Mouse (Mus musculus): ENCODE measurements around the gene Ino80b. TPM values are rescaled to one million over a fixed set of nuclear protein-coding genes. Genes with fewer than 3 reads are reported as not detected.

Gene Ino80b
- total RNA-seq, 1 experiment from 2014 or later: 31.3 TPM

GRCm38 (mm10) chr6:83086121-83087035 is 38.9 kb downstream of the Ino80b start, which contains the start of gene Lbx2:
Gene Lbx2, plus strand, starts transcription at chr6:83086367.
- peak; percentile 49 for DNase-seq

- DNase-seq: no peak
Measured at GRCm38 (mm10) chr6:83084477-83084876, 40.8 kb downstream of the Ino80b start.

DNA sequence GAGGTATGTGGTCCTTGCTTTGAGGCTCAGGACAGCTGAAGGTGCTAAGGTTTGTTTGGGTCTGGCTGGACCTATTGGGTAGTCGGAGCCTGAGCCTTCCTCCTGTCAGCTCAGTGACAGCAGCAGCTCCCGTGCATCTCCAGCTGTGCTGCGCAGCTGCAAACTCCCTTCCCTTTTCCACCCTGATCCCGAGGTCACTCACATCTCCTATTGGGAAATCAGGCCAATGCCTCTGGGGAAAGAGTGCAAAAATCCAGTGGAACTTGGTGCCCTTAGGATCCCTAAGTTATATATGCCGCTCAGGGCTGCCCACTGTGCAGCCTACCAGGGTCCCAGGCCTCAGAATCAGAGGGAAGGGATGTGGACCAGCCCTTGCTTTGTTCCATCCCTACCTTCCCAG is 41.7 kb downstream of the Ino80b start:
- no peak for DNase-seq

GRCm38 (mm10) chr6:83080210-83080609 is 45.0 kb downstream of the Ino80b start:
- DNase-seq: no peak

GRCm38 (mm10) chr6:83078324-83078858 is 46.8 kb downstream of the Ino80b start:
- DNase-seq: peak; percentile 99

DNA sequence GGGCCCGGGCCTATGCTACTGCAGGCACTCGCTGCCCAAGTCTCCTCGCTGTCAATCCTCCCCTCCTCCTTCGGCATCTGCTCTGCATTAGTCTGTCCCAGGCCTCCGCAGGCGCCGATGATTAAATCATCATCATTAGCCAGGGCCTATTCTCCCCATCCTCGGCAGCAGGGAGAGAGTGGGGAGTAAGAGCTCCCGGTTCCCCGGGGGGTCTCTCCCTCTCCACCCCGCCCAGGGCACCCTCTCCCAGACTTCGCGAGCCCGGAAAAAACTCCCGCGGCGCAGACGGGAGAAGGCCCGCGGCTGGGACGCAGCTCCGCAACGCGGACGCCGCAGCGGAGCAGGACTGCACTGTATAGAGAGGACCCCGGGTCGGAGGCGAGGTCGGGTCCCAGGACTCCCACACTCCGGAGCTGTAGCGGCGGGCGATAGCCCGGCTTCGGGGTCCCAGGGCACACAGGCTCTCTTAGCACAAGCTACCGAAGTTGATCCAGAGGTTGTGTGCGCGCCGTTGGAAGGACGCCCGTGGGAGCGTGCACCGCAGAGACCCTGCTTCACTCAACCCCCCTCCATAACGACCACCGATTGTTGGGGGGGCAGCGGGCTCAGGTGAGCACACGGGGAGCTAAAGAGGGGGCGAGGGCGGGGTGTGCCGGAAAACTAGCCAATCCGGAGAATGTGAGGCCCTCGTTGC is 47.5 kb downstream of the Ino80b start, which contains the start of gene Pcgf1:
Pcgf1 (plus strand) TSS at position 240 of the 694 bp plus-strand sequence.
- peak; percentile 46 for DNase-seq

- DNase-seq: no peak
Measured at GRCm38 (mm10) chr6:83074979-83075378, 50.3 kb downstream of the Ino80b start.

Small RNA genes lying within 50 kb of the gene (microRNA-seq; reads per million reads assigned to microRNA genes)
- gene Mir3470a: 0 reads per million in 2 experiments

Other genes with a start within 250 kb of the Ino80b start
- gene Sema4f, start 185.7 kb downstream of the Ino80b start, total RNA-seq (2021): 1.00 and 1.4 TPM in 2 replicates
- not detected in 2 replicates for gene M1ap, start 178.5 kb downstream of the Ino80b start, total RNA-seq (2021)
- gene Dok1, start 92.0 kb downstream of the Ino80b start, total RNA-seq (2021): 10.1 and 15.9 TPM in 2 replicates
- gene Loxl3, start 91.3 kb downstream of the Ino80b start, total RNA-seq (2021): 2.3 and 2.5 TPM in 2 replicates
- gene Aup1, start 70.9 kb downstream of the Ino80b start, total RNA-seq (2021): 214 TPM in 2 replicates
- gene Htra2, start 70.2 kb downstream of the Ino80b start, total RNA-seq (2021): 59.1 and 70.1 TPM in 2 replicates
- 4.0 and 4.4 TPM in 2 replicates for gene Dqx1, start 67.6 kb downstream of the Ino80b start, total RNA-seq (2021)
- gene Tlx2, start 55.1 kb downstream of the Ino80b start, total RNA-seq (2021): 14.0 and 14.2 TPM in 2 replicates
- 61.8 and 64.2 TPM in 2 replicates for gene Pcgf1, start 47.6 kb downstream of the Ino80b start, total RNA-seq (2021)
- 11.6 and 22.8 TPM in 2 replicates for gene Lbx2, start 39.1 kb downstream of the Ino80b start, total RNA-seq (2021)
- 10.3 and 10.4 TPM in 2 replicates for gene Ccdc142, start 23.8 kb downstream of the Ino80b start, total RNA-seq (2021)
- gene Gm42688, start 23.8 kb downstream of the Ino80b start, total RNA-seq (2021): 10.6 and 12.1 TPM in 2 replicates
- 92.9 and 112 TPM in 2 replicates for gene Mrpl53, start 16.4 kb downstream of the Ino80b start, total RNA-seq (2021)
- gene Mogs, start 9.9 kb downstream of the Ino80b start, total RNA-seq (2021): 76.1 and 82.2 TPM in 2 replicates
- 92.3 and 118 TPM in 2 replicates for gene Wbp1, start 3.9 kb downstream of the Ino80b start, total RNA-seq (2021)
- 17.6 and 22.6 TPM in 2 replicates for gene Rtkn, start 10.0 kb upstream of the Ino80b start, total RNA-seq (2021)
- 1.2 and 5.1 TPM in 2 replicates for gene Wdr54, start 31.0 kb upstream of the Ino80b start, total RNA-seq (2021)
- gene 1700003E16Rik, start 31.0 kb upstream of the Ino80b start, total RNA-seq (2021): 0.61 and 1.2 TPM in 2 replicates
- gene Dctn1, start 40.5 kb upstream of the Ino80b start, total RNA-seq (2021): 138 and 172 TPM in 2 replicates
- gene Slc4a5, start 94.4 kb upstream of the Ino80b start, total RNA-seq (2021): 0.12 TPM in 1 of 2 replicates, not detected in the other
- 29.2 and 47.6 TPM in 2 replicates for gene Mthfd2, start 200.5 kb upstream of the Ino80b start, total RNA-seq (2021)
- 81.3 and 81.9 TPM in 2 replicates for gene Mob1a, start 200.6 kb upstream of the Ino80b start, total RNA-seq (2021)
- 193 and 211 TPM in 2 replicates for gene Bola3, start 223.7 kb upstream of the Ino80b start, total RNA-seq (2021)